Mouse (Mus musculus): ENCODE data around the gene B3gat2.
A peak's percentile ranks its signal among the peaks of the same experiment; 100 is the strongest.

Gene B3gat2

GRCm38 (mm10) chr1:23834246-23834645 lies 72.7 kb downstream of the B3gat2 start:
- ATAC-seq (ENCODE audit: low TSS enrichment) = 0 out of 2 replicates have a peak, but pooled peaks have one; percentile 15

- peak; percentile 58 for ATAC-seq (ENCODE audit: low TSS enrichment)
Measured at GRCm38 (mm10) chr1:23834819-23835218, 73.3 kb downstream of the B3gat2 start.

GRCm38 (mm10) chr1:23836630-23837029 lies 75.1 kb downstream of the B3gat2 start:
- no peak for ATAC-seq (ENCODE audit: low TSS enrichment)

GRCm38 (mm10) chr1:23840924-23841323 lies 79.4 kb downstream of the B3gat2 start:
- ATAC-seq (ENCODE audit: low TSS enrichment) = no peak

GRCm38 (mm10) chr1:23842629-23843028 lies 81.1 kb downstream of the B3gat2 start:
- ATAC-seq (ENCODE audit: low TSS enrichment) = no peak; the same call in 1 of the 2 replicates

GRCm38 (mm10) chr1:23843790-23844189 lies 82.2 kb downstream of the B3gat2 start:
- 0 out of 2 replicates have a peak, but pooled peaks have one; percentile 29 for ATAC-seq (ENCODE audit: low TSS enrichment)

- no peak for ATAC-seq (ENCODE audit: low TSS enrichment)
Measured at GRCm38 (mm10) chr1:23845007-23845406, 83.5 kb downstream of the B3gat2 start.

GRCm38 (mm10) chr1:23846044-23846680 lies 84.6 kb downstream of the B3gat2 start:
- no peak for ATAC-seq (ENCODE audit: low TSS enrichment)

- ATAC-seq (ENCODE audit: low TSS enrichment) = no peak; the same call in 1 of the 2 replicates
Measured at GRCm38 (mm10) chr1:23855623-23856022, 94.1 kb downstream of the B3gat2 start.

- ATAC-seq (ENCODE audit: low TSS enrichment) = no peak
Measured at GRCm38 (mm10) chr1:23860944-23861343, 99.4 kb downstream of the B3gat2 start.

GRCm38 (mm10) chr1:23865566-23865965 lies 104.0 kb downstream of the B3gat2 start:
- ATAC-seq (ENCODE audit: low TSS enrichment) = peak; percentile 50

GRCm38 (mm10) chr1:23867350-23867862 lies 105.9 kb downstream of the B3gat2 start:
- peak; percentile 76 for ATAC-seq (ENCODE audit: low TSS enrichment)

- ATAC-seq (ENCODE audit: low TSS enrichment) = no peak
Measured at GRCm38 (mm10) chr1:23872194-23872593, 110.6 kb downstream of the B3gat2 start.

- ATAC-seq (ENCODE audit: low TSS enrichment) = no peak
Measured at GRCm38 (mm10) chr1:23882681-23883080, 121.1 kb downstream of the B3gat2 start.

GRCm38 (mm10) chr1:23884087-23884668 lies 122.6 kb downstream of the B3gat2 start:
- ATAC-seq (ENCODE audit: low TSS enrichment) = peak; percentile 70

GRCm38 (mm10) chr1:23884914-23885313 lies 123.4 kb downstream of the B3gat2 start:
- ATAC-seq (ENCODE audit: low TSS enrichment) = no peak

- ATAC-seq (ENCODE audit: low TSS enrichment) = no peak
Measured at GRCm38 (mm10) chr1:23892072-23892471, 130.5 kb downstream of the B3gat2 start.

Measured in frontal cortex, adult (tissue).